Mouse (Mus musculus) CH12.LX (cell line): ENCODE measurements at regions not wholly inside any gene's neighbourhood (a gene's known extent, or its start where the extent isn't known, plus 50 kb on each side); places are given as distances from the start of the nearest gene placed in this dataset.

Experiments
- DNase-seq: peaks from one replicate; pipeline ENCODE4 v3.0.0-alpha.2; 2013; ENCODE audit errors: extremely low read depth
- H3K27ac ChIP-seq: 2 replicates; pipeline ENCODE4 v1.5.1; 2012; ENCODE audit warnings: low read depth, mild to moderate bottlenecking, control low read depth, moderate library complexity; ENCODE audit not compliant: insufficient read depth
- H3K27me3 ChIP-seq: replicated peaks from 2 replicates; pipeline ENCODE3; 2012; ENCODE audit warnings: inconsistent platforms
- H3K36me3 ChIP-seq, 2 experiments: replicated peaks in 1 of 2; 2 replicates each; pipeline versions ENCODE3 to v1.6.1; 2012; ENCODE audit warnings: inconsistent platforms in 1 of 2, low read length in 1 of 2, mild to moderate bottlenecking in 1 of 2, mixed read lengths in 1 of 2, moderate library complexity in 1 of 2; ENCODE audit not compliant: control insufficient read depth in 1 of 2, insufficient read depth in 1 of 2
- H3K4me1 ChIP-seq, 2 experiments: 2 replicates each; pipeline ENCODE4 v1.6.1; 2012; ENCODE audit warnings: inconsistent platforms in 1 of 2, moderate library complexity in 1 of 2; ENCODE audit not compliant: insufficient read depth in 2 of 2, control insufficient read depth in 1 of 2
- H3K4me2 ChIP-seq: 2 replicates; pipeline ENCODE4 v1.6.1; 2012; ENCODE audit warnings: low read depth, mild to moderate bottlenecking, control low read depth; ENCODE audit not compliant: poor library complexity, insufficient read depth, severe bottlenecking
- H3K4me3 ChIP-seq, 3 experiments: fragments of 150-350 bp in 1 of 3; sonication (generic) in 1 of 3; replicated peaks in 1 of 3; 2 replicates each; pipeline versions ENCODE3 to v1.5.1; 2011 to 2012; ENCODE audit warnings: low read depth in 2 of 3, low read length in 2 of 3, mild to moderate bottlenecking in 2 of 3, moderate library complexity in 2 of 3, control low read depth in 1 of 3, improper control_type of control experiment in 1 of 3, inconsistent platforms in 1 of 3, mixed read lengths in 1 of 3; ENCODE audit not compliant: poor library complexity in 1 of 3
- H3K79me2 ChIP-seq: replicated peaks from 2 replicates; pipeline ENCODE4 v1.6.1; 2012; ENCODE audit warnings: mild to moderate bottlenecking, moderate library complexity; ENCODE audit not compliant: control insufficient read depth, poor library complexity, insufficient read depth, severe bottlenecking; ENCODE audit errors: extremely low read depth
- H3K9ac ChIP-seq: 2 replicates; pipeline ENCODE4 v1.6.1; 2012; ENCODE audit warnings: low read depth, mild to moderate bottlenecking, control low read depth, moderate library complexity; ENCODE audit not compliant: insufficient read depth
- H3K9me3 ChIP-seq: replicated peaks from 2 replicates; pipeline ENCODE3; 2012; ENCODE audit warnings: low read length, inconsistent platforms, mixed read lengths
- CHD1 ChIP-seq: IDR thresholded peaks from 2 replicates; pipeline ENCODE4 v1.6.1; 2012; ENCODE audit warnings: low read depth, low read length, improper control_type of control experiment, inconsistent platforms
- CHD2 ChIP-seq: IDR thresholded peaks from 2 replicates; pipeline ENCODE4 v1.6.1; 2011; ENCODE audit warnings: low read length, improper control_type of control experiment
- ETS1 ChIP-seq: conservative IDR thresholded peaks from 2 replicates; pipeline ENCODE4 v1.6.1; 2012; ENCODE audit warnings: low read depth, mild to moderate bottlenecking, inconsistent platforms, low read length, improper control_type of control experiment, moderate library complexity
- GABPA ChIP-seq: IDR thresholded peaks from 2 replicates; pipeline ENCODE4 v1.6.1; 2012; ENCODE audit warnings: low read depth, low read length, improper control_type of control experiment, inconsistent platforms; ENCODE audit not compliant: insufficient replicate concordance
- HCFC1 ChIP-seq: IDR thresholded peaks from 2 replicates; pipeline ENCODE4 v1.6.1; 2012; ENCODE audit warnings: low read depth, mild to moderate bottlenecking, inconsistent platforms, low read length, improper control_type of control experiment
- JUN ChIP-seq: IDR thresholded peaks from 2 replicates; pipeline ENCODE4 v1.6.1; 2011; ENCODE audit warnings: low read depth, mild to moderate bottlenecking, low read length, improper control_type of control experiment, moderate library complexity; ENCODE audit not compliant: insufficient read depth
- MAX ChIP-seq: IDR thresholded peaks from 2 replicates; pipeline ENCODE4 v1.6.1; 2011; ENCODE audit warnings: low read length, improper control_type of control experiment
- MEF2A ChIP-seq: IDR thresholded peaks from 2 replicates; pipeline ENCODE4 v1.6.1; 2014; ENCODE audit warnings: low read depth, mild to moderate bottlenecking, inconsistent platforms, low read length, improper control_type of control experiment, borderline replicate concordance
- NELFE ChIP-seq: IDR thresholded peaks from 2 replicates; pipeline ENCODE4 v1.6.1; 2011; ENCODE audit warnings: low read depth, low read length, improper control_type of control experiment
- NRF1 ChIP-seq: IDR thresholded peaks from 2 replicates; pipeline ENCODE4 v1.6.1; 2014; ENCODE audit warnings: low read depth, mild to moderate bottlenecking, inconsistent platforms, low read length, improper control_type of control experiment, moderate library complexity
- RAD21 ChIP-seq: IDR thresholded peaks from 2 replicates; pipeline ENCODE4 v1.6.1; 2011; ENCODE audit warnings: low read depth, mild to moderate bottlenecking, low read length, improper control_type of control experiment, moderate library complexity
- SMC3 ChIP-seq: IDR thresholded peaks from 2 replicates; pipeline ENCODE4 v1.6.1; 2011; ENCODE audit warnings: low read depth, low read length, improper control_type of control experiment
- TCF12 ChIP-seq: IDR thresholded peaks from 2 replicates; pipeline ENCODE4 v1.6.1; 2014; ENCODE audit warnings: low read depth, mild to moderate bottlenecking, inconsistent platforms, low read length, improper control_type of control experiment
- USF2 ChIP-seq: conservative IDR thresholded peaks from 2 replicates; pipeline ENCODE4 v1.6.1; 2011; ENCODE audit warnings: low read depth, low read length, improper control_type of control experiment
- ZC3H11A ChIP-seq: IDR thresholded peaks from 2 replicates; pipeline ENCODE4 v1.6.1; 2012; ENCODE audit warnings: low read depth, mild to moderate bottlenecking, inconsistent platforms, low read length, improper control_type of control experiment
- ZNF384 ChIP-seq: IDR thresholded peaks from 2 replicates; pipeline ENCODE4 v1.6.1; 2012; ENCODE audit warnings: low read depth, low read length, improper control_type of control experiment, inconsistent platforms
- dilution Hi-C: fragments of 300-500 bp; cut with MboI; formaldehyde crosslinking; loops from 2 replicates; pipeline ENCODE4 v1.14.3; 2020; ENCODE audit warnings: low sequenced_read_pairs; ENCODE audit not compliant: extremely low pct_unique_long_range_greater_than_20kb, extremely low pct_ligation_motif_present
- in situ Hi-C: fragments of 300-500 bp; cut with MboI; formaldehyde crosslinking; loops from 3 replicates; pipeline ENCODE4 v1.14.3; 2019; ENCODE audit warnings: low sequenced_read_pairs, low pct_ligation_motif_present, low pct_unique_long_range_greater_than_20kb, mixed read lengths

- Histone ChIP-seq H3K36me3 (no peaks in the 10 kb centered on the region), H3K9ac (no peak overlapping the region), H3K27ac (no peak overlapping the region)
- TF ChIP-seq GABPA = no peak
- TF ChIP-seq MEF2A = no peak
- TF ChIP-seq SMC3 = no peak
- no peak for TF ChIP-seq HCFC1
- no peak for TF ChIP-seq ZC3H11A
- no peak for TF ChIP-seq USF2
- no peak for TF ChIP-seq NELFE
- TF ChIP-seq RAD21 = no peak
- TF ChIP-seq ETS1 = no peak
- no peak for TF ChIP-seq CHD2
- TF ChIP-seq TCF12 = no peak
- TF ChIP-seq ZNF384 = no peak
- TF ChIP-seq CHD1 = no peak
- no peak for TF ChIP-seq MAX
- TF ChIP-seq, all 38 proteins: peak for 0
- dilution Hi-C loops (no loop called here), in situ Hi-C loops (loop anchor here (25.0 kb wide), 2 partner anchors 796 to 1196 kb away; no protein-coding TSS in a partner anchor)
- Histone ChIP-seq H3K79me2 (no peaks in the 10 kb centered on the region), H3K9me3 (peaks cover 76% of the 10 kb centered on the region), H3K4me1 (no peaks in the 10 kb centered on the region), H3K27me3 (no peaks in the 10 kb centered on the region), H3K4me2 (no peak overlapping the region), H3K4me3 (no peak overlapping the region)
- DNase-seq = no peak
Measured at GRCm38 (mm10) chr5:118891131-118891530, 330.7 kb downstream of the Med13l start.

GRCm38 (mm10) chr5:118908224-118908623 lies 347.7 kb downstream of the Med13l start:
- Histone ChIP-seq H3K9me3 (peaks cover 78% of the 10 kb centered on the region), H3K79me2 (no peaks in the 10 kb centered on the region), H3K4me3 (no peak overlapping the region), H3K4me1 (no peaks in the 10 kb centered on the region), H3K9ac (no peak overlapping the region), H3K4me2 (no peak overlapping the region), H3K27me3 (no peaks in the 10 kb centered on the region), H3K27ac (no peak overlapping the region), H3K36me3 (no peaks in the 10 kb centered on the region)
- DNase-seq = no peak
- in situ Hi-C loops = no loop called here
- dilution Hi-C loops = no loop called here
- TF ChIP-seq NRF1 (no peak), ZNF384 (no peak), JUN (no peak)
- TF ChIP-seq, all 38 proteins: peak for 0
